Mouse (Mus musculus): ENCODE data around the gene Tvp23a.

Tvp23a gene

DNA sequence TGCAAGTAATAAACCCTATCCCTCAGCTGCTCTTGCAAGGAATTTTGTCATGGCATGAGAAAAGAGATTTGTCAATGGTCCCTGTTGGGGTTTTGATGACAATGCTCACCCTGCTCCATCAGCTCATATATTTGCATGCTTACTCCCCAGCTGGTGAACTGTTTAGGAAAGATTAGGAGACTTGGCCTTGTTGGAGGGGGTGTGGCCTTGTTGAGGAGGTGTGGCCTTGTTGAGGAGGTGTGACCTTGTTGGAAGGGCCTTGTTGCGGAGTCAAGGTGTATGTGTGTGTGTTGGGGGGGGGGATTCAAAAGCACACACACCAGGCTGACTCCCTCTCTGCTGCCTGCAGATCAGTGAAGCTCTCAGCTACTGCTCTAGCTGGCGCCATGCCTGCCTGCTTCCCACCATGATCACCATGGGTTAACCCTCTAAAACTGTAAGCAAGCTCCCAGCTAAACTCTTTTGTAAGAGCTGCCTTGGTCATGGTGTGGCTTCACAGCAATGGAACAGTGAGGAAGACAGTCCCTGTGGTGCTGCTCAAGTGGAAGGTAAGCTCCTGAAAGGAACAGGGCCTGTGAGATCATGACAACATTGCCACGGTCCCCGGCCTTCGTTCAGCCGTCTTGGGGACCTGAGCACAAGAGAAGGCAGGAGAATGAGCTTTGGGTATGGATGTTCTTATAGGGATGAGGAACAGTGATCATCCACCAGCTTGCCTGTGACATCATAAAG, 58.4 kb downstream of the Tvp23a start:
- no peak for DNase-seq

DNA sequence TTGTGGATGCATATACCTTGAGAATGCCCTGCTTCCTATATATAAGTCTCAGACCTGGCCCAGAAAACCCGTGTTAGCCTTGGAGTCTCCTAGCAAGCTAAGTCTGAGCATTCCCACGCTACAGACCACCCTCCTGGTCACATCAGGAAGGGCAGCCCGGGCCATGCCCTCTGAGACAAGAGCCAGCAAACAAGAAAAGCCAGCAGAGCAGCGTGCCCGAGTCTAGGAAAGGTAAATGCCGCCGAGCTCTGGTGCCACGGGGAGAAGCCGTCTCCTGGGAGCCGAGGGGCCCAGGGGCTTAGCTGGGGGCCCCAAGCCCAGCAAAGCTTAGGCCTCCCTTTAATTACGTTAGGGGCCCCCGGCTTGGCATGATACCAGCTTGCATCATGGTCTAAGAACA, 61.9 kb downstream of the Tvp23a start:
- no peak for DNase-seq

DNA sequence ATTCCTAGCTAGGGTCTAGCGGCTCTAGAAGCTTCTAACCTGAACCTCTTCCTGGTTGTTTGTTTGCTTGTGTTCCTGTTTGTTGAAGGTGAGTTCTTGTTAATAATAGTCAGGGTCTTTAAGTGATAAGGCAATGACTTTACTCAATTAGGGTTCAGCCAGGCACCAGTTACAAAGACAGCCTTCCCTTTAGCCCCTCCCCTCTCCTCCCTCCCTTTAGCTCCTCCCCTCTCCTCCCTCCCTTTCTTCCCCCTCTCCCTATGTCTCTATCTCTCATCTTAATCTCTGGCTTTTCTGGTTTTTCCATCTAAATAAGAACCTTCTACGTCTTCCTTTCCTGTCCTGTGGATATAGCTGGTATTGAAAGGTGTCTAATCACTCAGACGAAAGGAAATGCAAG, 62.6 kb downstream of the Tvp23a start:
- DNase-seq: no peak

DNA sequence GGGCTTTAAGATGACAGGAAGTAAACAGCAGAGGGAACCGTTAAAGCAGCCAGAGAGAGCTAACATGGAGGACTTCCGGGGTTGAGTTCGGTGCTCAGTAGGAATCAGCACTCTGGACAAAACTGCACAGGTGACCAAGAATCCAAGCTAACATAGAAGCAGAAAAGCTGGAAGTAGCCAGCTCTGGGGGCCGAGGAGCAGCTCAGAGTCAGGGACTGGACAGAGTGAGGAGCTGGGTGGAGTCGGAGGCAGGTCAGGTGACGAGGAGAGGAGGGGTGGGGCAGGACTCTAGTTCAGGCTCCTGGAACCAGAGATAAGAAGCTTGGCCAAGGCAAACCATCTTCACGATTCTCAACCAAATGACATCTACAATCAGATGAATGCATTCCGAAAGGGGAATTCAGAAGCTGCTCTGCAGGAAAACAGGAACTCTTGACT, 63.1 kb downstream of the Tvp23a start:
- peak in 1 of 2 experiments; percentile 10 for DNase-seq

DNA sequence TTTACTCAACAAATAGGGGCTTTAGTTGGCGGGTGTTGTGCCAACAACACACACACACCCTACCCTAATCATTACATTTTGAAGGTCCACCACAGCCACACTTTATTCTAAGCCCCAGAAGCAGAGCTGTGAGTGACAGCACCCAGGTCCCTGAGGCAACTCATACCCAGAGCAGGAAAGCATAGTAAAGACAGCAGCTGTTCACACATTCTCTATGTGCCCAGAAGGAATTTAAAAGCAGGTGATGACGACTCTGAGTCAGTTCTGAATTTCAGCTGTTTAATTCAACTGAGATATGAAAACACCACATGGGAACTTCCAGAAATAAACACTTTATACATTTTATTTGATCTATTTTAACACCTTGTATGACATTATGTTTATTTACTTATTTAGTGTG, 67.6 kb downstream of the Tvp23a start:
- no peak for DNase-seq

DNA sequence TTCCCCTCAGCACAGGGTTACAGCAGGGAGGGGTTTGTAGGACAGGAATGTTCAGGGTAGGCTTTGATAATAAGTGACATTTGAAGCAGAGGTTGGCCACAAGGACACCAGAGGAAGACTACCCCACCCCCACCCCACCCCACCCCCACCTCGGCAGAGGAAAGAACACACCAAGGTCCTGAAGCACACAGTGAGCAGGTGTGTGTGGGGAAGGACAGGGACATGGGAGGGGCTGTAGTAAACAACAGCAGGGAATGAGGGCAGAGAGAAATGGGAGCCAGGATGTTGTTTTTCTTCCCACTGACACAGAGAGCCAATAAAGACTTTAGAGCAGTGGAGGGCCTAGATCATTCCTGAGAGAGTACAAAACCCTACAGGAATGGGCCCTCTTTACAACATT, 69.9 kb downstream of the Tvp23a start:
- no peak for DNase-seq

DNA sequence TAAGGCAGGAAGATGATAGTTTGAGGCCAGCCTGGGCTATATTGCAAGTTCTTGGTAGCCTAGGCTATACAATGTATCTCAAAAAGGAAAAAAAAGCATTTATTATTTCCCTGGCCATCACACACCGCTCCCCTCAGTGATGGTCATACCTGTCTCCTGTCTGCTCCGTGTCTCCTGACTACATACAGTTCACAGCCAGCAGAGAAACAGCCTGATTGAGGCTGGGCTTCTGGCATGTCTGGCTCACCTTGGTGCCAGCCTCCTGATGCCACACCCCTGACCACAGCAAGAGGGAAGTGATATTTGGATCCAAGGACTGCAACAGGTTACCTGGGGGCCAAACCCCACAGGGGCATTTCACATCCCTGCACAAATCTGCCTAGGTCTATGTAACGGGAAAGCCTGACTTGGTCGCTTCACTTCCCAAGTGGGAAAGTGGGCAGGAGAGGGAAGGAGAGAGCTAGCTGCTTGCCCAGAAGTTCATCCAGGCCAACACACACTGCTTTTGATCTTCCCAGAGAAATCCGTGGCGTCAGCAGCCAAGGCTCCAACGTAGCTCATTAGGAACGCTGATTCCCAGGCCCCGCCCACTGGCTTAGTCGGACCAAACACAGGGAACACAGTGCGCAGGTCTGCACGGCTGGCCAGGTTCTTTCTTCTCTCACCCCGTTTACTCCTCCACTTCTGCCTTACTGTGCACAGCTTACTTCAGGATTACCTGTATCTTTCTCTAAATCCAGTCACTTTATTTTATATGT, 72.7 kb downstream of the Tvp23a start:
- DNase-seq: peak; percentile 24 to 63

DNA sequence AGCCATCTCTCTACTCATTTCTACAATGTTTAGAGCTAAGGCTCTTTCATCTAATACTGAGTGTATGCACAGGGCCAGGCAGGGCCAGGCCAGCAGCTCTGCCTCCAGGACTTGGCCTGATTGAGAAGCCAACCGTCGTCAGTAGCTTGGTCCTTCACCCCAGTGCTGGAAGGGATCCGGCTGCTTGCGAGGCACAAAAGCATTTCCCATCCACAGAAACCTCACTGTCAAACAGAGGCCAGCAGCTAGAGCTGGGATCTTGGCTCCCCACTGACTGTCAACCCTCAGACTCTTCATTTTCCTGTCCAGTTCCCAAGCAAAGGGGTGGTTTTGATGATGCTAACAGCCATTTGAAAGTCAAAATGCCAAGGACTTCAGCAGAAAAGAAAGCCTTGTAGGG, 74.8 kb downstream of the Tvp23a start:
- peak in 1 of 2 experiments; percentile 18 for DNase-seq

Data from cerebellum, postnatal 25 days (tissue).